Mouse (Mus musculus) right cerebral cortex, adult 18-20 months (tissue): ENCODE data around the gene Olfr1028.

Experiments used
- DNase-seq: peaks from one replicate; pipeline ENCODE4 v3.0.0; 2022; ENCODE audit warnings: mixed read lengths

The Olfr1028 gene

GRCm38 (mm10) chr2:85950137-85950536 is at the start of gene Olfr1028:
TSS of gene Olfr1028 (plus strand) at chr2:85950437.
- DNase-seq, result no peak

- DNase-seq, result no peak
Observed at GRCm38 (mm10) chr2:85904952-85905351, 45.3 kb upstream of the Olfr1028 start, which contains the start of gene Olfr1024. TSS of gene Olfr1024 (minus strand) at chr2:85905052.

GRCm38 (mm10) chr2:85913197-85913596 is 37.0 kb upstream of the Olfr1028 start:
- no peak for DNase-seq

- DNase-seq, result no peak
Observed at GRCm38 (mm10) chr2:85914893-85915292, 35.3 kb upstream of the Olfr1028 start, which contains the start of gene Olfr1025-ps1. TSS of gene Olfr1025-ps1 (plus strand) at chr2:85915193.

GRCm38 (mm10) chr2:85921258-85921657 is 29.0 kb upstream of the Olfr1028 start, which contains the start of gene Olfr1026:
TSS of gene Olfr1026 (plus strand) at chr2:85921558.
- no peak for DNase-seq

GRCm38 (mm10) chr2:85973595-85973994 is 23.4 kb downstream of the Olfr1028 start, which contains the start of gene Olfr1029:
TSS of gene Olfr1029 (plus strand) at chr2:85973895.
- no peak for DNase-seq

- no peak for DNase-seq
Observed at GRCm38 (mm10) chr2:85978976-85979375, 28.7 kb downstream of the Olfr1028 start, which contains the start of gene Olfr1030. TSS of gene Olfr1030 (plus strand) at chr2:85979276.

- DNase-seq, result no peak
Observed at GRCm38 (mm10) chr2:85990004-85990403, 39.8 kb downstream of the Olfr1028 start, which contains the start of gene Olfr1031. TSS of gene Olfr1031 (plus strand) at chr2:85990304.
